Mouse (Mus musculus): ENCODE data around the gene Mrps30.

DNA sequence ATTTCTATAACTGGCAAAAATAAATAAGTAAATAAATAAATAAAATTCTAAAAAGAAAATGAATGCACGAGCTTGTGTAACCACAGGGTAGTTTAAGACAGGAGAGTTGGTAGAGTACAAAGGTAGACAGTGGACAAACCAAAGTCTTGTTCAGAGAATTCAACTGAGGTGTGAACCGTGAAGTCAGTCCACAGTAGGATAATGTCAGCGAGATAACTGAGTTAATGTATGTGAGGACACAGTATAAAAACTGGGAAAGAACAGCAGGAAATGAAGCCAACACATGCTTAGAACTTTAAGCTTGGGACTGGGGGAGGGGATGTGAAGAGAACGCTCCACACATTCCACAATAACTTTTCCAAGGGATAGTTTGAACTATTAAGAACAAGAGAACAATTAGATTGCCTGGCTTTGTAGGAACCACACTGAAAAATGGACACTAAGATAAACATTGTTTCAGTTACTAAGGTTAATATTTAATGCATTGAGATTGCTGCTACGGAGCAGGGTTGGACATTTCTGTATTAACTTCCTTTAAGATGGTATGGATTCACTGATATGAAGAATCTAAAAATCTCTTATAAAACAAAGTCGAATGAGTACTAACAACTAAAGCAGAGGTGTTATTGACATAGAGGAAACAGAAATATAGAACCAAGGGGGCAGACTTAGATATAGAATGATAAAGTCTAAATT, 24.4 kb upstream of the Mrps30 start:
- TF ChIP-seq POLR2A (IDR thresholded peaks at IDR 0.05; ENCODE audit: low read depth, low read length) (no peak), CTCF (IDR thresholded peaks at IDR 0.05; ENCODE audit: extremely low read depth, insufficient read depth, insufficient read length, insufficient replicate concordance) (no peak)
